Mouse (Mus musculus) liver, embryonic 11.5 days (tissue): ENCODE results near the gene Dcun1d4. TPM values are rescaled to one million over a fixed set of nuclear protein-coding genes. Genes with fewer than 3 reads are reported as not detected.

Experiments
- ATAC-seq: fragments of 200-750 bp; cut with Nextera tagmentation; replicated peaks from 2 replicates; pipeline ENCODE4 v1.8.0; 2017; ENCODE audit warnings: moderate number of reproducible peaks, mild to moderate bottlenecking, moderate TSS enrichment, moderate library complexity; ENCODE audit not compliant: low FRiP score
- DNase-seq: peaks from one replicate; pipeline ENCODE4 v3.0.0-alpha.2; 2017; ENCODE audit warnings: low spot score
- H3K27ac ChIP-seq: fragments of 300-500 bp; sonication (generic); 2 replicates; pipeline ENCODE4 v1.5.1; 2014; ENCODE audit warnings: mild to moderate bottlenecking, low read depth, low read length, control low read depth
- H3K27me3 ChIP-seq: fragments of 300-500 bp; sonication (generic); replicated peaks from 2 replicates; pipeline ENCODE4 v1.6.1; 2014; ENCODE audit warnings: low read length, mixed read lengths; ENCODE audit not compliant: control insufficient read depth, insufficient read depth
- H3K36me3 ChIP-seq: fragments of 300-500 bp; sonication (generic); 2 replicates; pipeline ENCODE4 v1.6.1; 2014; ENCODE audit warnings: mild to moderate bottlenecking, low read length, moderate library complexity, mixed read lengths; ENCODE audit not compliant: control insufficient read depth, insufficient read depth
- H3K4me1 ChIP-seq: fragments of 300-500 bp; sonication (generic); replicated peaks from 2 replicates; pipeline ENCODE4 v1.6.1; 2014; ENCODE audit warnings: low read length, mixed read lengths; ENCODE audit not compliant: control insufficient read depth, insufficient read depth
- H3K4me2 ChIP-seq: fragments of 300-500 bp; sonication (generic); 2 replicates; pipeline ENCODE4 v1.6.1; 2014; ENCODE audit warnings: mild to moderate bottlenecking, control low read depth, moderate library complexity
- H3K4me3 ChIP-seq: fragments of 300-500 bp; sonication (generic); 2 replicates; pipeline ENCODE4 v1.5.1; 2014; ENCODE audit warnings: low read depth, low read length, control low read depth
- H3K9ac ChIP-seq: fragments of 300-500 bp; sonication (generic); 2 replicates; pipeline ENCODE4 v1.6.1; 2014; ENCODE audit warnings: low read depth, low read length, control low read depth
- H3K9me3 ChIP-seq: fragments of 300-500 bp; sonication (generic); 2 replicates; pipeline ENCODE4 v1.6.1; 2016; ENCODE audit warnings: low read length, inconsistent platforms, mixed read lengths; ENCODE audit not compliant: control insufficient read depth
- WGBS: fragments of 180-500 bp; shearing (Covaris S2); extraction: QIAGEN DNeasy Blood & Tissue Kit; methylation state at CpG from one replicate; pipeline ENCODE4 v1.1.7; 2014; 5-methylcytosine and 5-hydroxymethylcytosine counted together
- polyA plus RNA-seq: library from polyadenylated mRNA; unstranded; fragments of >200 nt; fragmentation: Nextera tagmentation; extraction: Ambion mirVana; gene quantifications from 2 replicates; pipeline ENCODE4 v1.2.1, GENCODE M21; 2014

The Dcun1d4 gene
- polyA plus RNA-seq, 1 experiment from 2014 or later, result 14.8 TPM

DNA sequence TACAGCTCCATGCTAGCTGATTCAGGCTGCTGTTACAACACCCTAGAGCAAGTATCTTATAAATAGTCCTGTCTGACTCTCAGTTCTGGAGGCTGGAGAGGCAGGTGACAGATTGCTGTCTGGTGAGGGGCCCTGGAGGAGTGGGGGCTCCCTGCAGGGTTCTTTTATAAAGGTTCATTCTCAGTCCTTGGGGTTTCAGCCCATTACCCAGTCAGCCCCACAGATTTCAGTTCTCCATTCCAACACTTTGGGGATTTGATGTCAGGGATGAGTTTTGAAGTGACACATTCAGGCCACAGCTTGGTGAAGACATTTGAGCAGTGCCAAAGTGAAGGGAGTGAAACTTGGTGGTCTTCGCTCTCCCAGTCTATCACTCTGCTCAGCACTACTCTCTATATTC is 31.4 kb downstream of the Dcun1d4 start:
- DNase-seq (no peak), ATAC-seq (no peak)
- no peak overlapping the region for H3K4me3 ChIP-seq
- 90% methylated on average over 1 of the region's 1 CpGs for WGBS
- no peaks in the 10 kb centered on the region for H3K27me3 ChIP-seq
- H3K4me2 ChIP-seq, result no peak overlapping the region
- no peak overlapping the region for H3K27ac ChIP-seq
- H3K36me3 ChIP-seq, result no peaks in the 10 kb centered on the region
- no peaks in the 10 kb centered on the region for H3K9me3 ChIP-seq
- H3K4me1 ChIP-seq, result no peaks in the 10 kb centered on the region
- no peak overlapping the region for H3K9ac ChIP-seq

DNA sequence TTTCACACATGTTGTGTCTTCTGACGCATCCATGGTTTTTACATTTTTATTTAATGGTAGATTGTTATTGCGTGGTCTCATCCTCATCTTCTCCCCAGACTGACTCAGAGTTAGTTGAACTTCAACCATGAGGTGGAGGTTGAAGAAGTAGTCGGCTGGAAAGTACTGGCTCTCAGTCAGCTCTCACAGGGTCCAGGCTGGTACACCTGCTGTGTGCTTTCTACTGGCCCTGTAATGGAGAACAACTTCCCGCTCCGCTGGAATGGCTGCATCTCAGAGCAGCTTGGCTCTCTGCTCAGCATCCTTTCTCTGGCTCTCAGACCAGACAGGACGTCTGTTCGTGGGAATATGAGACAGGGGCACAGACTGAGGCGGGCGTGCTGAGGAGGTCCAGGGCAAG is 31.9 kb downstream of the Dcun1d4 start:
- ATAC-seq (no peak), DNase-seq (no peak)
- Histone ChIP-seq H3K27ac (no peak overlapping the region), H3K27me3 (no peaks in the 10 kb centered on the region), H3K9ac (no peak overlapping the region), H3K36me3 (no peaks in the 10 kb centered on the region), H3K4me2 (no peak overlapping the region), H3K9me3 (no peaks in the 10 kb centered on the region), H3K4me1 (no peaks in the 10 kb centered on the region), H3K4me3 (no peak overlapping the region)
- WGBS, result 90% methylated on average over 9 of the region's 9 CpGs

DNA sequence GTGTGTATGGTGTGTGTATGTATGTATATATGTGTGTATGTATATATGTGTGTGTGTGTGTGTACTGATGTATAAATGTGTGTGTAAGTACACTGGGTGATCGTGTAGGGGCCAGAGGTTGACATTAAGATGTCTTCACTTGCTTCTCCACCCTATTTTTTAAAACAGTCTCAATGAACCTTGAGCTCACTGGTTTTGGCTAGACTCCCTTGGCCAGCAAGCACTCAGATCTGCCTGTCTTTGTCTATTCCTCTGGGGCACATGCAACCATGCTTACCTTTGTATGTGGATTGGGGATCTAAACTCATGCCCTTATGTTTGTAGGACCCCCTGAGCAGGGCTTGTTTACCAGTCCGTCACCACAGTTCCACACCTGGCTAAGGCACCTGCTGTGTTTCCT is 33.4 kb downstream of the Dcun1d4 start:
- Histone ChIP-seq H3K9me3 (no peaks in the 10 kb centered on the region), H3K27me3 (no peaks in the 10 kb centered on the region), H3K36me3 (no peaks in the 10 kb centered on the region), H3K27ac (no peak overlapping the region), H3K4me3 (no peak overlapping the region), H3K4me1 (no peaks in the 10 kb centered on the region), H3K4me2 (no peak overlapping the region), H3K9ac (no peak overlapping the region)
- no peak for ATAC-seq
- 90% methylated on average over 2 of the region's 2 CpGs for WGBS
- DNase-seq, result no peak

DNA sequence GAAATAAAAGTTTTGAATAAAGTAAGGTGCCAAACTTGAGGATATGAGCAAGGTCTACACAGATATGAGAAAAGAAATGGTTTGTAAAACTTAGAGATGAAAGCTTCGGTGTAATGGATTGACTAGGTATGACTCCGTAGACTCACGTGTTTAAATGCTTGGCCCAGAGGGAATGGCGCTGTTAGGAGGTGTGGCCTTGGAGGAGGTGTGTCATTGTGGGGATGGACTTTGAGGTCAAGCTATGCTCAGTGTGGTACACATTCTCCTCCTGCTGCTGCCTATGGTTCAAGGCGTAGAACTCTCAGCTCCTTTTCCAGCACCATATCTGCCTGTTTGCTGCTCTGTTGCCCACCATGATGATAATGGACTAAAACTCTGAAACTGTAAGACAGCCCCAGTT is 36.5 kb downstream of the Dcun1d4 start:
- Histone ChIP-seq H3K27ac (no peak overlapping the region), H3K27me3 (no peaks in the 10 kb centered on the region), H3K4me1 (no peaks in the 10 kb centered on the region), H3K36me3 (no peaks in the 10 kb centered on the region), H3K4me2 (no peak overlapping the region), H3K9ac (no peak overlapping the region), H3K4me3 (no peak overlapping the region), H3K9me3 (no peaks in the 10 kb centered on the region)
- 90% methylated on average over 5 of the region's 5 CpGs for WGBS
- DNase-seq (no peak), ATAC-seq (no peak)

DNA sequence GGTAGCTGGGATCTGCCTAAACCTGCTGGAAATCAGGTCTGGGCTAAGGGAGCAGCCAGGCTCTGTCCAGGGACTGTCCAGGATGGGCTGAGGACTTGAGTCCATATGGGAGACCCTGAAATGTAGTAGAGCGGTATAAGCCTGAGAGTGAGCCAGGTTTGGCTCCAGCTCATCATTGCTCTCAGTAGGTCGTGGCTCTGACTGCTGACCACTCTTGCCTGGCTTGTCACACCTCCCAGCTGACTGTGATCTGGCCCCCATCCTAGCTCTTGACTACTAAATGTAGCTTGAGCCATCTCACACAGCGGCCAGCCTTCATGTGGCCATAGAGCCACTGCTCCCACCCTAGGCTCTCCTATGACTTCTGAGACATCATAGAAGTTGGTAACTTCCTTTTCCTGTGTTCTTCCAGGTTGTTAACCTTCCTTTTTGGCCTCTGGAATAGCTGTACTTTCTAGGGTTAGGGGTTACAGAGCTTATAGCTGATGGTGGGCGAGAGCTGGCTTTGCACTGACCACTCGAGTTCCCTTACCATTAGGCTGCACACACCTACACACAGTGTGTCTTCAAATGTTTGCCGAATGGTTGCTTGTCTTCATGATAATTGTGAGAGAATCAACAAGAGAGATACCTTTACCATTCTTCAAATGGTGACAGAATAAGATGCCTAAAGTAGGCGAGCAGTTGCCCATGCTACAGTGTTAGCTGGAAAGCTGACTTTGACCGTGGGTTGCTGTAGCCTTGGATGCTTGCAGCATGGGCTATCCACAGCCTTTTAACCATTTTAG is 37.8 kb downstream of the Dcun1d4 start:
- 91% methylated on average over 8 of the region's 8 CpGs for WGBS
- 0 out of 2 replicates have a peak, but pooled peaks cover 4% of the 10 kb centered on the region for H3K4me1 ChIP-seq
- no peak overlapping the region for H3K4me2 ChIP-seq
- H3K27me3 ChIP-seq, result no peaks in the 10 kb centered on the region
- H3K27ac ChIP-seq, result no peak overlapping the region
- DNase-seq, result no peak
- H3K9me3 ChIP-seq, result no peaks in the 10 kb centered on the region
- H3K4me3 ChIP-seq, result no peak overlapping the region
- no peak overlapping the region for H3K9ac ChIP-seq
- H3K36me3 ChIP-seq, result no peaks in the 10 kb centered on the region
- ATAC-seq, result no peak

DNA sequence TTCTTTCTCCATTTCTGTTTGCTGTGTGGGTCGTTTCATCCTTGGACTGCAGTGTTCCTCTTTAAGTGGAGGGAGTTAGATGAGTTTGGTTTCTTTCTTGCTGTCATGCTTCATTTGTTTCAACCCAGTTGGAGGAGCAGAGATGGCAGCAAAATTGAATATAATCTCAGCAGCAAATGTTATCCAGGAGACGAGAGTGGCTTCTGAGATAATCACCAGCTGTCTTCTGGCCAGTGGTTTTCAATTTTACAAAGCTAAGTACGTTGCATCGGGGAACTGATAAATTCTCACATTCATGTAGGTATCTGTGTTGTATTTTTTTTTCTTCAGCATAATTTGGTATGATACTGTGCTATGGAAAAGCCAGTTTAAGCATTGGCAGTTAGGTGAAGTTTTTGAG is 40.0 kb downstream of the Dcun1d4 start:
- Histone ChIP-seq H3K27ac (no peak overlapping the region), H3K9ac (no peak overlapping the region), H3K9me3 (no peaks in the 10 kb centered on the region), H3K4me1 (0 out of 2 replicates have a peak, but pooled peaks cover 4% of the 10 kb centered on the region), H3K27me3 (no peaks in the 10 kb centered on the region), H3K4me3 (no peak overlapping the region), H3K36me3 (no peaks in the 10 kb centered on the region), H3K4me2 (no peak overlapping the region)
- DNase-seq, result no peak
- 64% methylated on average over 4 of the region's 4 CpGs for WGBS
- no peak for ATAC-seq

DNA sequence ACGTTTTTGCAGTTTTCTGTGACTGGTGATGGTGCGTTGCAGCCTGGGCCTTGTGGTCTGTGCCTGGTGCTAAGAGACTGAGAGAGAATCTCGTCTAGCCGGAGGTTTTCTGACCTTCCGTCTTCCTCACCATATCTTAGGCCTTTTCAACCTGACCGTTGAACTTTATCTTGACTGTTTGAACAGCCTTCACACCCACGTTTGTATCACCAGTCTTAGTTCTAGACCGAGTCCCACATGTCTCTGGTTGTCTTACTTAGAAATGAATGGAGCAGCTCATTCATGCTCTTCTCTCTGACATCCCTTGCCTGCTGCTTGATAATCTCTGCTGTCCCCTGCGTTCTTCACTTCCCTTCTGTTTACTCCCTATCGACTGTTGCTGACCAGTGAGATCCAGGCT is 42.4 kb downstream of the Dcun1d4 start:
- H3K27ac ChIP-seq, result no peak overlapping the region
- no peak overlapping the region for H3K9ac ChIP-seq
- DNase-seq (no peak), ATAC-seq (no peak)
- 0 out of 2 replicates have a peak, but pooled peaks cover 4% of the 10 kb centered on the region for H3K4me1 ChIP-seq
- H3K4me2 ChIP-seq, result no peak overlapping the region
- H3K36me3 ChIP-seq, result no peaks in the 10 kb centered on the region
- WGBS, result 55% methylated on average over 10 of the region's 10 CpGs
- H3K27me3 ChIP-seq, result no peaks in the 10 kb centered on the region
- no peaks in the 10 kb centered on the region for H3K9me3 ChIP-seq
- no peak overlapping the region for H3K4me3 ChIP-seq

DNA sequence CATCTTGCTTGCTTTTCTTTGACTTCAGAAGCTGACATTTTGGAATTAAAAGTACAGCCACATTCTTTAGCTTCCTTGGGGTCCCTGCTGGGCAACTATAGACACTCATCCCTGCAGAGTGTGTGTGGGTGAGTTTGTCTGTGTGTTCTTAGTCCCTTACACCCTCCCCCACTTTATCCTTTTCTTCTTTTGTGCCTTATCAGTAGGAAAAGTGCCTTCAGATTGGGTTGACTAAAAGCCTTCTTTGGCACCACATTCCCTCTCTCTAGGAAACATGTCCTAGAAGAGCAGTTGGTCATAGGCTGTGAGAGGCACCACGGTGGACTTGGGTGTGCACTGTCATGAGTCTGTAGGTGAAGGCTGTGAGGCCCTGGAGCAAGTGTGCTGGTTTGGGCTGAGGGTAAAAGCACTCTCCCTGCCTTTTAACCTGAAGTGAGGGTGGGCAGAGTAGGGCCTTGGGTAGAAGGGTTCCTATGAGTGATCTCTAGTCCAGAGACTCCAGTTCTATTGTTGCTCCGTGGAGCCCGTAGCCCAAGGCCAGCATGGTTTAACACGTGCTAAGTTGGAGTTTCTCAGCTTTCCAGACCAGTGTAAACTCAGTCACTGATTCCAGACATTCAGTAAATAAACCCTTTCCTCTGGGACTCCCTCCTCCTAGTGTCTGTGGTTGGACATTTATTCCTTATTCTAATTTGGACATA is 43.6 kb downstream of the Dcun1d4 start:
- H3K4me2 ChIP-seq, result no peak overlapping the region
- 0 out of 2 replicates have a peak, but pooled peaks cover 4% of the 10 kb centered on the region for H3K4me1 ChIP-seq
- no peaks in the 10 kb centered on the region for H3K9me3 ChIP-seq
- WGBS, result 77% methylated on average over 4 of the region's 4 CpGs
- H3K4me3 ChIP-seq, result no peak overlapping the region
- DNase-seq, result no peak
- H3K27me3 ChIP-seq, result no peaks in the 10 kb centered on the region
- no peak overlapping the region for H3K27ac ChIP-seq
- H3K36me3 ChIP-seq, result no peaks in the 10 kb centered on the region; the same call in 1 of the 2 replicates
- H3K9ac ChIP-seq, result no peak overlapping the region
- ATAC-seq, result peak; percentile 41; the same call in 1 of the 2 replicates

DNA sequence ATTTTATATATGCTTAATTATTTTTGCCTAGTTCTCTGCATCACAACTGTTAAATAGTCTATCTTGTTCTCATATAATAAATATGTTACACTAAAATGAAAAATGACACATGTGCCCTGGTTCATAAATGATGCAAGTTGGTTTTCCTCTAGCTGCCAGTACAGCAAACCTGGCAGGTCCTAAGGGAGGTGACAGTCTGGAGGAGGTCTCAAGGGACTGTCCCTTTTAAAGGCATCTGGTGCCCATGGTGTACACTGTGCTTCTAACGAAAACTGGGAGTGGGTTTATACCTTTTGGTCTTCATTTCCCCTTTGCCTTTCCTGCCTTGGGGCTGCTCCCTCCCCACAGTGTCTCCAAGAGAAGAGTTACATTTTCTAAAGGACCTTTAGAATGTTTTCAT is 51.4 kb downstream of the Dcun1d4 start:
- 83% methylated on average over 1 of the region's 1 CpGs for WGBS
- H3K9me3 ChIP-seq, result no peaks in the 10 kb centered on the region
- H3K27me3 ChIP-seq, result no peaks in the 10 kb centered on the region
- no peak overlapping the region for H3K9ac ChIP-seq
- H3K4me3 ChIP-seq, result no peak overlapping the region
- DNase-seq (no peak), ATAC-seq (no peak)
- no peaks in the 10 kb centered on the region; the same call in 1 of the 2 replicates for H3K36me3 ChIP-seq
- H3K4me1 ChIP-seq, result no peaks in the 10 kb centered on the region
- no peak overlapping the region for H3K4me2 ChIP-seq
- no peak overlapping the region for H3K27ac ChIP-seq
